Mouse (Mus musculus): Measurements from ENCODE around the gene Gusb. TPM values are rescaled to one million over a fixed set of nuclear protein-coding genes. Genes with fewer than 3 reads are reported as not detected.

Gusb gene
- total RNA-seq, 2 experiments from 2014 or later = 7.4 to 8.1 TPM

- no peak for DNase-seq (ENCODE audit: low spot score)
These were observed 24.3 kb upstream of the Gusb start for GRCm38 (mm10) chr5:130027134-130027533.

- peak; percentile 89 for DNase-seq (ENCODE audit: low spot score)
These were observed 21.1 kb upstream of the Gusb start for GRCm38 (mm10) chr5:130023767-130024539.

GRCm38 (mm10) chr5:130023067-130023766, 20.4 kb upstream of the Gusb start:
- no peak for DNase-seq (ENCODE audit: low spot score)

- DNase-seq (ENCODE audit: low spot score) = no peak
These were observed 19.5 kb upstream of the Gusb start for GRCm38 (mm10) chr5:130022366-130022765.

- no peak for DNase-seq (ENCODE audit: low spot score)
These were observed 18.6 kb upstream of the Gusb start for GRCm38 (mm10) chr5:130021361-130021966.

- no peak for DNase-seq (ENCODE audit: low spot score)
These were observed 16.6 kb upstream of the Gusb start for GRCm38 (mm10) chr5:130019461-130019860.

GRCm38 (mm10) chr5:130015104-130015503, 12.3 kb upstream of the Gusb start:
- DNase-seq (ENCODE audit: low spot score) = no peak

- no peak for DNase-seq (ENCODE audit: low spot score)
These were observed 8.1 kb upstream of the Gusb start for GRCm38 (mm10) chr5:130010961-130011360.

GRCm38 (mm10) chr5:130009784-130010183, 6.9 kb upstream of the Gusb start:
- no peak for DNase-seq (ENCODE audit: low spot score)

GRCm38 (mm10) chr5:130008034-130008590, 5.3 kb upstream of the Gusb start:
- DNase-seq (ENCODE audit: low spot score) = no peak

- DNase-seq (ENCODE audit: low spot score) = no peak
These were observed 4.5 kb upstream of the Gusb start for GRCm38 (mm10) chr5:130007344-130007743.

GRCm38 (mm10) chr5:130003229-130003628, 380 bp upstream of the Gusb start:
- no peak for DNase-seq (ENCODE audit: low spot score)

GRCm38 (mm10) chr5:130001356-130001987, 1.4 kb downstream of the Gusb start:
- no peak for DNase-seq (ENCODE audit: low spot score)

GRCm38 (mm10) chr5:130000735-130001134, 2.1 kb downstream of the Gusb start:
- peak; percentile 23 for DNase-seq (ENCODE audit: low spot score)

GRCm38 (mm10) chr5:129999097-129999496, 3.8 kb downstream of the Gusb start:
- DNase-seq (ENCODE audit: low spot score) = peak; percentile 38

GRCm38 (mm10) chr5:129997700-129998099, 5.1 kb downstream of the Gusb start:
- no peak for DNase-seq (ENCODE audit: low spot score)

GRCm38 (mm10) chr5:129994989-129995388, 7.9 kb downstream of the Gusb start:
- DNase-seq (ENCODE audit: low spot score) = no peak

GRCm38 (mm10) chr5:129993374-129993773, 9.5 kb downstream of the Gusb start:
- DNase-seq (ENCODE audit: low spot score) = no peak

- no peak for DNase-seq (ENCODE audit: low spot score)
These were observed 11.0 kb downstream of the Gusb start for GRCm38 (mm10) chr5:129991898-129992297.

GRCm38 (mm10) chr5:129989376-129989775, 13.5 kb downstream of the Gusb start:
- no peak for DNase-seq (ENCODE audit: low spot score)

- no peak for DNase-seq (ENCODE audit: low spot score)
These were observed 22.6 kb downstream of the Gusb start for GRCm38 (mm10) chr5:129980216-129980615.

- DNase-seq (ENCODE audit: low spot score) = no peak
These were observed 24.2 kb downstream of the Gusb start for GRCm38 (mm10) chr5:129978608-129979007.

All from gastrocnemius, adult 18-20 months (tissue).